In the genomic region with DNA sequence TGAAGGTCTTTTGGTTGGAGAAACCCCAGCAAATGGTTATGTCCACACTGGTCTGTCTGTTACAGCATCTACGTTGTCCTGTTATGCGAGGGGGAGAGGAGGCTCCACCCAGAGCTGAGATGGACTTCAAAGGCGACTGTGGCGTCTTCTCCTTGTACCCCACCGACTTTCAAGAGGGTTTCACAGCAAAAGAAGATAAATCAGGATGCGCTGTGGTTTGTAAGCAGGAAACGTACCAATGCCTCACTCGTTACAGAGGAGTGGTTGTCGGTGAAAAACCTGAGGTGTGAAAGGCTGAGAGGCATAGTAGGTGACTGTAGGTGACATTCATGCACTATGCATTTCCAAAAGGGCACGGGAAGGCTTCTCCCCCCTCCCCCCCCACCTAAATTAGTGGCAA, we compare ENCODE assay signal across 28 mouse cellular contexts. TPM values are rescaled to one million over a fixed set of nuclear protein-coding genes. Genes with fewer than 3 reads are reported as not detected.
DNase-seq lines count a peak whose midpoint lies in the region; TF ChIP-seq lines count a peak whose summit lies in the region.
"Had no signal": no experiment of that assay in that cellular context is flagged by ENCODE, and none has a peak within 500 bp of the region (broad histone marks: within the 10 kb centered on the region; RNA-seq: fewer than 3 reads in every experiment).

No protein-coding gene starts in this region.

- TF ChIP-seq POLR2A in heart, adult 2 months (IDR thresholded peaks at IDR 0.05; ENCODE audit: insufficient read depth, low read depth, low read length): no peak

- no peaks in the 10 kb centered on the region for H3K79me2 ChIP-seq in heart, adult 2 months (replicated peaks; ENCODE audit: control insufficient read depth, insufficient read depth, low read length)

- TF ChIP-seq CTCF in heart, adult 2 months (IDR thresholded peaks at IDR 0.05): no peak

- H3K27me3 ChIP-seq in heart, adult 2 months (ENCODE audit: control insufficient read depth, insufficient read depth, low read length): no peaks in the 10 kb centered on the region
- H3K27me3 ChIP-seq: embryonic facial prominence, embryonic 12.5 days; forebrain, embryonic 15.5 days; heart, embryonic 15.5 days had no signal

- H3K27ac ChIP-seq in heart, adult 2 months: no peak overlapping the region
- H3K27ac ChIP-seq: embryonic facial prominence, embryonic 12.5 days; forebrain, embryonic 15.5 days; heart, embryonic 15.5 days; hindbrain, embryonic 10.5 days; hindbrain, embryonic 14.5 days had no signal

- TF ChIP-seq EP300 in heart, adult 2 months (IDR thresholded peaks at IDR 0.05; ENCODE audit: insufficient read depth, low read depth, low read length): no peak

- 70% methylated on average over 10 of the region's 10 CpGs for WGBS in heart, adult 2 months

- H3K36me3 ChIP-seq in heart, adult 2 months (ENCODE audit: control insufficient read depth, insufficient read depth, low read length): no peaks in the 10 kb centered on the region; the same call in 1 of the 2 replicates
- H3K36me3 ChIP-seq: embryonic facial prominence, embryonic 12.5 days; forebrain, embryonic 15.5 days; heart, embryonic 15.5 days; hindbrain, embryonic 10.5 days had no signal

- H3K4me3 ChIP-seq in heart, adult 2 months: no peak overlapping the region
- H3K4me3 ChIP-seq: embryonic facial prominence, embryonic 12.5 days; forebrain, embryonic 15.5 days; heart, embryonic 15.5 days; hindbrain, embryonic 10.5 days had no signal

- no peak overlapping the region for H3K9ac ChIP-seq in heart, adult 2 months (ENCODE audit: low read depth, low read length)
- H3K9ac ChIP-seq: embryonic facial prominence, embryonic 12.5 days; forebrain, embryonic 15.5 days; heart, embryonic 15.5 days; hindbrain, embryonic 14.5 days had no signal

- DNase-seq in CD4-positive, CD25-positive, alpha-beta regulatory T cell, adult 2 months (ENCODE audit: low read depth, low spot score): peak; percentile 31
- peak; percentile 37 to 46 for DNase-seq in CD8-positive naive resting alpha-beta T cell, adult 2 months (ENCODE audit: low read depth in 2 of 2, low spot score in 2 of 2)
- DNase-seq in induced T-regulatory cell, adult 2 months (ENCODE audit: low read depth): peak; percentile 53
- peak; percentile 73 for DNase-seq in naive thymus-derived CD4-positive, alpha-beta T cell, adult 2 months (ENCODE audit: low read depth)
- no peak for DNase-seq in embryo, embryonic 9.5 days (ENCODE audit: extremely low spot score)
- no peak for DNase-seq in heart, adult 9 months (ENCODE audit: low spot score in 2 of 2)
- DNase-seq in heart, adult 2 months: no peak
- no peak for DNase-seq in heart, postnatal 14 days
- DNase-seq: adrenal gland, postnatal 10 days; cerebellum, adult 11 months; cerebellum, adult 8-10 months; cerebellum, postnatal 14 days; embryo, embryonic 11 days; gastrocnemius, postnatal 36 days; heart, adult 11 months had no signal

- peaks cover 1% of the 10 kb centered on the region; the same call in 1 of the 2 replicates for H3K4me1 ChIP-seq in heart, adult 2 months (ENCODE audit: control insufficient read depth, insufficient read depth, low read length)
- H3K4me1 ChIP-seq: embryonic facial prominence, embryonic 12.5 days; forebrain, embryonic 15.5 days; hindbrain, embryonic 10.5 days had no signal

- intact Hi-C loops in heart, adult 2 months (cut with DNase I): no loop called here
- intact Hi-C loops in heart, postnatal 14 days (cut with DNase I): no loop called here

RNA-seq across cellular contexts. Expression of gene Gm11077, which starts 7.0 kb away (rescaled TPM):
- total RNA-seq in heart, adult 2 months (2021): not detected
- not detected in 2 replicates for polyA plus RNA-seq in heart, adult 2 months (2012; rRNA removed)
- total RNA-seq in heart, postnatal 14 days (2021): not detected
- total RNA-seq: adrenal gland, postnatal 10 days; adrenal gland, postnatal 4 days; common myeloid progenitor, adult 5-6 weeks; ES-E14; gastrocnemius, adult 8-10 months; gastrocnemius, postnatal 36 days; heart, postnatal 25 days had no signal
- polyA plus RNA-seq: brain, embryonic 14.5 days; embryonic facial prominence, embryonic 12.5 days; forebrain, embryonic 15.5 days; heart, embryonic 11.5 days; heart, embryonic 15.5 days; hindbrain, embryonic 10.5 days; hindbrain, embryonic 14.5 days; intestine, embryonic 14.5 days had no signal

Comparison
In these comparisons a context has a peak if more than half of its experiments do, and no peak if none do; other contexts are left out.
1. DNase-seq: peak in CD4-positive, CD25-positive, alpha-beta regulatory T cell, adult 2 months (single experiment), CD8-positive naive resting alpha-beta T cell, adult 2 months (2 of 2), induced T-regulatory cell, adult 2 months (single experiment) and naive thymus-derived CD4-positive, alpha-beta T cell, adult 2 months (single experiment); none in embryo, embryonic 9.5 days (single experiment), heart, adult 9 months (0 of 2), heart, adult 2 months (0 of 2) and heart, postnatal 14 days (0 of 2).